Mouse (Mus musculus): ENCODE data around the gene Sfxn3. TPM values are rescaled to one million over a fixed set of nuclear protein-coding genes. Genes with fewer than 3 reads are reported as not detected.

Sfxn3 gene
- total RNA-seq, 4 experiments from 2014 or later = 111 to 132 (median 121) TPM

GRCm38 (mm10) chr19:45075323-45076035 is 28.2 kb downstream of the Sfxn3 start:
- peak in 1 of 2 experiments; percentile 35 for DNase-seq (ENCODE audit: low spot score in 2 of 2)

DNA sequence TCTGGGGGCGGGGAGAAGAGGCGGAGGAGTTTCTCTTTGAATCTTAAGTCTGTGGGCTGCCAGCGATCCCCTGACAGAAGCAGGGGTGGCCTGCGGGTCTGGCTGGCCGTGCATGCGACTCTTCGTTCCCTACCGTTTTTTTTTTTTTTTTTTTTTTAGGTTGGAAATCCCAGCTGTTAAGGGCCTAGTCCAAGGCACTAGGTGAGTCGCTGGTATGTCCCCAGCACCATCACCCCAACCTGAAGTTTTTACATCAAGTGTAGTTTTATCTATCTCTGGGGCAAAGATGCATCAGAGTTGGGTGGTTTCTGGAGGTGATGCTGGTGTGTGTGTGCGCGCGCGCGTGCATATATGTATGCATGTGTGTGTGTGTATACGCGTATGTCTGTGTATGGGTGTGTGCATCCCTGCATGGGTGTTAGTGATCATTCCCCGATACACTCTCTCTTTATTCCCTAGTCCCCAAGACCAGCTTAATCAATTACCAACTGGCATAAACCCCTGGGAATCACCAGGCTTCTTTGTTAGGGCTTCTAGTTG is 28.8 kb downstream of the Sfxn3 start:
- DNase-seq (ENCODE audit: low spot score in 2 of 2) = no peak

GRCm38 (mm10) chr19:45076586-45077510 is 29.5 kb downstream of the Sfxn3 start:
- peak in 1 of 2 experiments; percentile 19 for DNase-seq (ENCODE audit: low spot score in 2 of 2)

DNA sequence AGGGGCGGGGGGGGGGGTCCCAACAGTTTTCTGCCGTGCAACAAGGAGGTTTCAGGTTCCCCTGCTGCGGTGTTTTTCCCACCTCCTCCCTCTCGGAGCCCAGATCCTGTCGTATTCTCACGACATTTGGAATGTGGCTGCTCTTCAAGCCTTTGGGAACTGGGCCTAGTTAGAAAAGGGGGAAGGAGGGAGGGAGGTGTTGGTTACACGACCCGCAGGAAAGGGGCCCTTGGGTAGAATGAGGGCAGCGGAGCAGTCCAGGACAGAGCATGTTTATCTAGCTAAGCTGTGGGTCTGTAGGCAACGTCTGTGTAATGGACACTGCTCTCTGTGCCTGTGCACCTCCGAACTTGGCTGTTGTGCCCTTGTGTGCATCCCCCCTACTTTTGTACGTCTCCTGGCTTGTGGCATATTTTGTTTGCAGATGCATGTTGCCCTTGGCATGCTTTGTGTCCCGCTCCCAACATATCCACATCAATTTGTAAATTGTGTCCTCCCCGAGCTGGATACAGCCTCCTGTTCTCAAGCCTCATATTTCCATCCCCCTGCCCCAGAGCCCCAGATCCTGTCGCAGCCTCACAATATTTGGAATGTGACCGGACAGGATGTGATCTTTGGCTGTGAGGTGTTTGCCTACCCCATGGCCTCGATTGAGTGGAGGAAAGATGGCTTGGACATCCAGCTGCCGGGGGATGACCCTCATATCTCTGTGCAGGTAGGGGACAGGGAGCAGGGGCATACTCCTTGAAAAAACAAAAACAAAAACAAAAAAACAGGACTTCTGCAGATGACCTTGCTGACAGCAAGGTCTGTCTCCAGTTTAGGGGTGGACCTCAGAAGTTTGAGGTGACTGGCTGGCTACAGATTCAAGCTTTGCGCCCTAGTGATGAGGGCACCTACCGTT is 30.7 kb downstream of the Sfxn3 start:
- no peak for DNase-seq (ENCODE audit: low spot score in 2 of 2)

- DNase-seq (ENCODE audit: low spot score in 2 of 2) = no peak
Measured at GRCm38 (mm10) chr19:45078971-45079764, 31.9 kb downstream of the Sfxn3 start.

DNA sequence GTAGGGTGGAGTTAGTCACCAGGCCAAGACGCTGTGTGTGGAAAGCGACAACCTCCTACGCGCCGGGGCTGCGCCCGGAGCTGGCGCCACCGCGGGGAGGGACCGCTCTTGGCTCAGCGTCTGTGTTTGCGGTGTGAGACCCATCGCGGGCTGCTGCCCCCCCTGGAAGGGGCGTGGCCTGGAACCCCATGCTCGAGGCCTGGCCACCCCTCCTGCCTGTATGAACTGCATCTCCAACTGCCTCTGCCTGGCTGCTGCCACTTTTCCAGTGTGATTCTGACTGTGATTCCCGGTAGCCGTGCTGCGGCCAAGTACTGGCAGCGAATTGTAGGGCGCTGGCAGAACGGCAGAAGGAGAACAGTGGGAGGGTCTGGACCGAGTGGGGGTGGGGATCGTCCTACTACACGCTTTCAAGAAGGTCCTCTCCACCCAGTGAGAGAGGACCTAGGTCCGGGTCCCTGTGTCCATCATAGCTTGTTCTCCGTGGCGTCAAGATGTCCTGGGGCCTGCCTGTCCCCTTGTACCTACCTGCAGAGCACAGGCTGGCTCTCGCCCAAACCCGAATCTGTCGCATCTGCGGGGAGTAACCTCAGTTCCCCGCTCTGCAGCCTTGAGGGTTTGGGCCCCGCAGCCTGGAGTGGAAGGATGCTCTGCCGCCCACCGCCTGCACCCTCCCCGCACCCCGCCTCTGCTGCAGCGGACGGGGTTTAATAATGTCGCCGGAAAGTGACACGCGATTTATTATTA is 32.6 kb downstream of the Sfxn3 start:
- DNase-seq (ENCODE audit: low spot score in 2 of 2) = peak; percentile 27 to 72

- peak in 1 of 2 experiments; percentile 17 for DNase-seq (ENCODE audit: low spot score in 2 of 2)
Measured at GRCm38 (mm10) chr19:45080711-45081110, 33.4 kb downstream of the Sfxn3 start.

DNA sequence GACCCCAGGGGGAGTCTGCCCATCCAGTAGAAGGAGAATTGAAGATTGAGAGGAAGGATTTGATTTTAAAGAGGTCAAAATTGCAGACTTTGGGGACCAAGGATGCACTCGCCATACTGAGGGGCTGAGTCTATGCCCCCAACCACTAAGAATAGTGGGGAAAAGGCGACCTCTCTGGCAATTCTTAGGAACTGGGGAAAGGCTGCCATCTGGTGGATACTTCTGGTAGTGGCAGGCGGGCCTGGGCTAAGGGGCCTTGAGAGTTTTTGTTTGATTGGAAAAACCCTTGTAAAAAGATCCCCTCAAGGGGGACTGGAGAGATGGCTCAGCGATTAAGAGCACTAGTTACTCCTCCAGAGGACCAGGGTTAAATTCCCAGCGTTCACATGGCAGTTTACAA is 34.0 kb downstream of the Sfxn3 start:
- DNase-seq (ENCODE audit: low spot score in 2 of 2) = peak in 1 of 2 experiments; percentile 69

DNA sequence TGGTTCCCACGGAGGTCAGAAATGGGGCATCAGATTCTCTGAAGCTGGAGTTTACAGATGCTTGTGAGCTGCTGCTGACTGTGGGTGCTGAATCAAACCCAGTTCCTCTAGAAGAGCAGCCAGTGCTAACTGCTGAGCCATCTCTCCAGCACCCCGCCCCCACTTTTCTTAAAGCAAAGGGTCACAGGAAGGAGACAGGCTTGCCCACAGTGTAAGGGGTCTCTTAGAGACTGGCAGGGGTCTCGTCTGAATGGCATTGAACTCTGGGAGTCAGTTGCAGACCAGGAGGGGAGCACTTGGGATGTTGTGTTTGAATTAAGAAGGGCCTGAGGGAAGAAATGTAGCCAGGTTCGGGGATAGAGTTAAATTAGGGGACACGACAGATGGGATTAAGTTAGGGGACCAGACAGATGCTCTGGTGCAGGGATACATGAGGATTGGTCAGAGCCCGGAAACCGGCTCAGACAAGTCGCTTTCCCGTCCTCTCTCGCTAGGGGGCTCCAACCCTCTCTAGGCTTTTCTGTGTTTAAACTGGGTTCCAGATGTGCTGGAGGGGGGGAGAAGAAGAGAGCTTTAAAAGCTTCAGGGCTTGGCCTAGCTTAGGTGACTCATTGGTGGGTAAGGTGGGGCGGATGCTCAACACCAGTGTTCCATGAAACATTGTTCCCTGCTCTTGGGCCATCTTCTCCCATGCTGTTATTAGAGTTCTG is 34.7 kb downstream of the Sfxn3 start:
- peak in 1 of 2 experiments; percentile 16 for DNase-seq (ENCODE audit: low spot score in 2 of 2)

DNA sequence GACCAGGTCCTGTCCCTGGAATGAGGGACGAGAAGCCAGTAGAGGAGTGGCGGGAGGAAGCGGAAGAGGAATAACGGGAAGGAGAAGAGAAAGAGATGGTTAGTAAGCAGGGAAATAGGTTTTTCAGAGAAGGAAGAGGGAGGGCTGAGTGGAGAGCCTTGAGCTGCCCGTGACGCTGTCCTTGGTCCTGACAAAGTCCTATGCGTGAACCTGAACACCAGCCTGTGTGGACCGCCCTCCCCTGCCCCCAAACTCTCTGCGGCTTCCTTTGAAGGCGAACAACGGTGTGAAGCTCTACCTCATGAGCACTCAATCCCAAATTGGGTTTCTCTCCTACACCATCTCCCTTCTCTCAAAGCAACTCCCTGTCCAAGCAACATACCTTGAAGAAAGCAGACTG is 50.6 kb downstream of the Sfxn3 start:
- no peak for DNase-seq (ENCODE audit: low spot score in 2 of 2)

DNA sequence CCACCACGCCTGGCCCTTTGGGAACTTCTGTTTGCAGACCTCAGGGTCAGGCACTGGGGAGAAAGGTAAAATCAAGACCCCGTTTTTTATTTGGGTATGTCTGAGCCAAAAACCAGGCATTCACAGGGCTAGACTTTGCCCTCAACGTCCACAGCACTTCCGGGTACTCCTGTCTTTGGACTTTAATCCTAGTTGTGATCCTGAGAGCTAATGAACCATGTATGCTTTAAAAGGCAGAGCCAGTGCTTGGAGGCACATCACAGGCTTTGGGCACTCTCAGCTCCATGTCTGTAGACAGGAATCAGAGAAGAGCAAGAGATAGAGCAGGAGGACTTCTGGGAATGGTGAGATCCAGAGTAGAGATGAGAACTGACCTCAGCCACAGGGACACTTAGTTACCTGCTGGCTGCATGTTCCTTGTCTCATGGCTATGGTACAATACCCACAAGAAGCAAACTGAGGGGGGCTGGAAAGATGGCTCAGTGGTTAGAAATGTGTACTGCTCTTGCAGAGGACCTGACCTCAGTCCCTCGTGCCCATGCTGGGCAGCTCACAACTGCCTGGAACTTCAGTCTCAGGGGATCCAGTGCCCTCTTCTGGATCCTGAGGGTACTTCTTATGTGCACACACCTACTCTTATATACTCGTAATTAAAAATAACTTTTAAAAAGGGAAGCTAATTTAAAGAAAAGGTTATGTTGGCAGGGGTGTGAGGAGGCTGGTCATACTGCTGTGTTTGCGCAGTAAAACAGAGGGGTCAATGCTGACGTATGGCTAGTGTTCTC is 53.4 kb downstream of the Sfxn3 start:
- no peak for DNase-seq (ENCODE audit: low spot score in 2 of 2)

DNA sequence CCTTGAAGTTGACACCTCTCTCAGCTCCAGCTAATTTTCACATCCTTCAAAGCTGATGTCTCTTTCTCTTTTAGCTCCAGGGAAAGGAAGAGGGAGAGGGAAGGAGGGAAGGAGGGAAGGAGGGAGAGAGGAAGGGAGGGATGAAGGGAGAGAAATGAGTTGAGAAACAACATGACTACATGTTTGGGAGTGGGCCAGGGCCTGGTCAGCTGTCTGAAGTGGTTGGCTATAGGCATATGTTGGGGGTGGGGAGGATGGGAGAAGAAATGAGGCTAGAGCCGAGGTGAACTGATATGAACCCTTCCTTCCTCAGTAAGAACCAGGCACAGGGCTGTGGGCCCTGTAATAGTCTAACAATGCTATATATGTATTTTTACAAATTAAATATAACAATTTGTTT is 58.3 kb downstream of the Sfxn3 start:
- no peak for DNase-seq (ENCODE audit: low spot score in 2 of 2)

Other genes with a start within 250 kb of the Sfxn3 start
- gene Slf2, start 116.4 kb upstream of the Sfxn3 start, total RNA-seq (2022) = 10 to 100 TPM; 35.1 to 40.0 (median 37.9) TPM
- gene Sema4g, start 58.4 kb upstream of the Sfxn3 start, total RNA-seq (2022) = 10 to 100 TPM; 16.9 to 22.5 (median 20.0) TPM
- 10 to 100 TPM; 13.2 to 15.1 (median 14.2) TPM for gene Twnk, start 41.8 kb upstream of the Sfxn3 start, total RNA-seq (2022)
- gene Mrpl43, start 41.1 kb upstream of the Sfxn3 start, total RNA-seq (2022) = 10 to 100 TPM; 37.3 to 43.8 (median 39.8) TPM
- gene Lzts2, start 33.1 kb upstream of the Sfxn3 start, total RNA-seq (2022) = 10 to 100 TPM; 40.8 to 44.6 (median 43.3) TPM
- gene Pdzd7, start 1.8 kb upstream of the Sfxn3 start, total RNA-seq (2022) = 1 to 10 TPM; 5.5 to 6.2 (median 5.7) TPM
- gene Kazald1, start 27.7 kb downstream of the Sfxn3 start, total RNA-seq (2022) = 1 to 10 TPM; 5.1 to 7.0 (median 5.7) TPM
- not detected for gene Tlx1, start 103.2 kb downstream of the Sfxn3 start, total RNA-seq (2022)
- not detected for gene Lbx1, start 188.3 kb downstream of the Sfxn3 start, total RNA-seq (2022)

Measured in left cerebral cortex, adult 8-10 months (tissue).